Mouse (Mus musculus) kidney, postnatal 0 days (tissue): ENCODE measurements around the gene Abhd13. TPM values are rescaled to one million over a fixed set of nuclear protein-coding genes. Genes with fewer than 3 reads are reported as not detected.

Experiments
- ATAC-seq: fragments of 200-750 bp; cut with Nextera tagmentation; replicated peaks from 2 replicates; pipeline ENCODE4 v1.8.0; 2017; ENCODE audit warnings: low read depth, moderate number of reproducible peaks, moderate TSS enrichment, moderate library complexity; ENCODE audit not compliant: low FRiP score
- DNase-seq: peaks from one replicate; pipeline ENCODE4 v3.0.0-alpha.2; 2016; ENCODE audit warnings: low spot score
- H3K27ac ChIP-seq: fragments of 300-500 bp; sonication (generic); 2 replicates; pipeline ENCODE4 v1.5.1; 2014; ENCODE audit warnings: mild to moderate bottlenecking
- H3K27me3 ChIP-seq: fragments of 300-500 bp; sonication (generic); 2 replicates; pipeline ENCODE4 v1.6.1; 2014; ENCODE audit warnings: low read length, mixed read lengths; ENCODE audit not compliant: insufficient read depth
- H3K36me3 ChIP-seq: fragments of 300-500 bp; sonication (generic); 2 replicates; pipeline ENCODE4 v1.6.1; 2014; ENCODE audit warnings: low read length, mixed read lengths; ENCODE audit not compliant: insufficient read depth
- H3K4me1 ChIP-seq: fragments of 300-500 bp; sonication (generic); replicated peaks from 2 replicates; pipeline ENCODE4 v1.6.1; 2014; ENCODE audit warnings: antibody characterized with exemption, low read length, mixed read lengths; ENCODE audit not compliant: insufficient read depth
- H3K4me2 ChIP-seq: fragments of 300-500 bp; sonication (generic); 2 replicates; pipeline ENCODE4 v1.6.1; 2014; ENCODE audit warnings: mild to moderate bottlenecking, low read length, moderate library complexity, mixed read lengths
- H3K4me3 ChIP-seq: fragments of 300-500 bp; sonication (generic); replicated peaks from 2 replicates; pipeline ENCODE4 v1.5.1; 2014; ENCODE audit warnings: low read depth, low read length
- H3K9ac ChIP-seq: fragments of 300-500 bp; sonication (generic); 2 replicates; pipeline ENCODE4 v1.6.1; 2014; ENCODE audit warnings: low read depth, low read length
- H3K9me3 ChIP-seq: fragments of 300-500 bp; sonication (generic); replicated peaks from 2 replicates; pipeline ENCODE4 v1.6.1; 2016; ENCODE audit warnings: low read length, inconsistent platforms, mixed read lengths
- CTCF ChIP-seq: IDR thresholded peaks from 2 replicates; pipeline ENCODE4 v1.5.1; 2016; ENCODE audit warnings: antibody characterized with exemption, low read depth, mild to moderate bottlenecking, moderate library complexity
- WGBS: fragments of 180-500 bp; shearing (Covaris S2); extraction: QIAGEN DNeasy Blood & Tissue Kit; methylation state at CpG from one replicate; pipeline ENCODE4 v1.1.7; 2014; 5-methylcytosine and 5-hydroxymethylcytosine counted together
- polyA plus RNA-seq: library from polyadenylated mRNA; unstranded; fragments of >200 nt; fragmentation: Nextera tagmentation; extraction: Ambion mirVana; gene quantifications from 2 replicates; pipeline ENCODE4 v1.2.1, GENCODE M21; 2015

The Abhd13 gene
- polyA plus RNA-seq, 1 experiment from 2014 or later: 18.1 TPM

GRCm38 (mm10) chr8:9958338-9958737 lies 19.2 kb upstream of the Abhd13 start:
- TF ChIP-seq CTCF: no peak
- no peaks in the 10 kb centered on the region for H3K9me3 ChIP-seq
- H3K4me3 ChIP-seq: no peak overlapping the region
- no peaks in the 10 kb centered on the region for H3K36me3 ChIP-seq
- DNase-seq: no peak
- no peak overlapping the region for H3K27ac ChIP-seq
- ATAC-seq: no peak
- no peaks in the 10 kb centered on the region for H3K27me3 ChIP-seq
- no peak overlapping the region for H3K9ac ChIP-seq
- no peaks in the 10 kb centered on the region for H3K4me1 ChIP-seq
- WGBS: 53% methylated on average over 4 of the region's 4 CpGs
- H3K4me2 ChIP-seq: no peak overlapping the region

GRCm38 (mm10) chr8:9959919-9960318 lies 17.6 kb upstream of the Abhd13 start:
- Histone ChIP-seq H3K4me3 (no peak overlapping the region), H3K9me3 (no peaks in the 10 kb centered on the region), H3K27me3 (no peaks in the 10 kb centered on the region), H3K4me1 (no peaks in the 10 kb centered on the region), H3K4me2 (no peak overlapping the region), H3K27ac (no peak overlapping the region), H3K36me3 (no peaks in the 10 kb centered on the region), H3K9ac (no peak overlapping the region)
- ATAC-seq: no peak
- WGBS: 91% methylated on average over 2 of the region's 2 CpGs
- DNase-seq: no peak
- no peak for TF ChIP-seq CTCF

GRCm38 (mm10) chr8:9971866-9972265 lies 5.6 kb upstream of the Abhd13 start:
- H3K36me3 ChIP-seq: peaks cover 17% of the 10 kb centered on the region; the same call in 1 of the 2 replicates
- H3K9me3 ChIP-seq: no peaks in the 10 kb centered on the region
- no peak overlapping the region for H3K9ac ChIP-seq
- peaks cover 3% of the 10 kb centered on the region; the same call in 1 of the 2 replicates for H3K4me1 ChIP-seq
- no peaks in the 10 kb centered on the region for H3K27me3 ChIP-seq
- no peak overlapping the region for H3K4me2 ChIP-seq
- whole genome bisulfite sequencing: 97% methylated on average over 9 of the region's 9 CpGs
- no peak for ATAC-seq
- no peak for TF ChIP-seq CTCF
- no peak overlapping the region for H3K4me3 ChIP-seq
- no peak overlapping the region for H3K27ac ChIP-seq
- no peak for DNase-seq

GRCm38 (mm10) chr8:9975276-9975675 lies 2.2 kb upstream of the Abhd13 start:
- 28% methylated on average over 5 of the region's 5 CpGs for whole genome bisulfite sequencing
- H3K4me2 ChIP-seq: peak overlapping the region; percentile 58
- ATAC-seq (no peak), DNase-seq (no peak)
- no peaks in the 10 kb centered on the region for H3K9me3 ChIP-seq
- H3K4me3 ChIP-seq: peak overlapping the region; percentile 74; the same call in 1 of the 2 replicates
- 0 out of 2 replicates have a peak overlapping the region, but pooled peaks have one; percentile 67 for H3K9ac ChIP-seq
- H3K27ac ChIP-seq: no peak overlapping the region
- no peak for TF ChIP-seq CTCF
- no peaks in the 10 kb centered on the region for H3K27me3 ChIP-seq
- H3K4me1 ChIP-seq: peaks cover 17% of the 10 kb centered on the region
- H3K36me3 ChIP-seq: peaks cover 17% of the 10 kb centered on the region; the same call in 1 of the 2 replicates

- H3K9me3 ChIP-seq: no peaks in the 10 kb centered on the region
- peaks cover 17% of the 10 kb centered on the region; the same call in 1 of the 2 replicates for H3K36me3 ChIP-seq
- H3K4me2 ChIP-seq: peak overlapping the region; percentile 58
- WGBS: under 1% methylated on average over 47 of the region's 47 CpGs
- H3K4me3 ChIP-seq: peak overlapping the region; percentile 74
- H3K27me3 ChIP-seq: no peaks in the 10 kb centered on the region
- H3K4me1 ChIP-seq: peaks cover 17% of the 10 kb centered on the region
- peak; percentile 98 for DNase-seq
- TF ChIP-seq CTCF: peak; percentile 78
- peak; percentile 94 for ATAC-seq
- peak overlapping the region; percentile 67 for H3K9ac ChIP-seq
- no peak overlapping the region for H3K27ac ChIP-seq
These were observed 1.5 kb upstream of the Abhd13 start for GRCm38 (mm10) chr8:9975898-9976611.

- DNase-seq: peak; percentile 19
- ATAC-seq: no peak
These were observed 491 bp upstream of the Abhd13 start for GRCm38 (mm10) chr8:9977016-9977415.

More at GRCm38 (mm10) chr8:9977016-9977415, 491 bp upstream of the Abhd13 start:
- Histone ChIP-seq H3K4me2 (peak overlapping the region; percentile 58), H3K9me3 (no peaks in the 10 kb centered on the region), H3K27ac (peak overlapping the region; percentile 94), H3K4me1 (peaks cover 17% of the 10 kb centered on the region), H3K9ac (peak overlapping the region; percentile 94), H3K4me3 (peak overlapping the region; percentile 95), H3K27me3 (no peaks in the 10 kb centered on the region), H3K36me3 (peaks cover 14% of the 10 kb centered on the region; the same call in 1 of the 2 replicates)
- 22% methylated on average over 15 of the region's 15 CpGs for whole genome bisulfite sequencing
- no peak for TF ChIP-seq CTCF
